Mouse (Mus musculus) CH12.LX (cell line): ENCODE data around the gene Xrn2. TPM values are rescaled to one million over a fixed set of nuclear protein-coding genes. Genes with fewer than 3 reads are reported as not detected.

Source experiments
- DNase-seq: peaks from one replicate; pipeline ENCODE4 v3.0.0-alpha.2; 2013; ENCODE audit errors: extremely low read depth
- H3K27ac ChIP-seq: 2 replicates; pipeline ENCODE4 v1.5.1; 2012; ENCODE audit warnings: low read depth, mild to moderate bottlenecking, control low read depth, moderate library complexity; ENCODE audit not compliant: insufficient read depth
- H3K27me3 ChIP-seq: replicated peaks from 2 replicates; pipeline ENCODE3; 2012; ENCODE audit warnings: inconsistent platforms
- H3K36me3 ChIP-seq, 2 experiments: replicated peaks in 1 of 2; 2 replicates each; pipeline versions ENCODE3 to v1.6.1; 2012; ENCODE audit warnings: inconsistent platforms in 1 of 2, low read length in 1 of 2, mild to moderate bottlenecking in 1 of 2, mixed read lengths in 1 of 2, moderate library complexity in 1 of 2; ENCODE audit not compliant: control insufficient read depth in 1 of 2, insufficient read depth in 1 of 2
- H3K4me1 ChIP-seq, 2 experiments: 2 replicates each; pipeline ENCODE4 v1.6.1; 2012; ENCODE audit warnings: inconsistent platforms in 1 of 2, moderate library complexity in 1 of 2; ENCODE audit not compliant: insufficient read depth in 2 of 2, control insufficient read depth in 1 of 2
- H3K4me2 ChIP-seq: 2 replicates; pipeline ENCODE4 v1.6.1; 2012; ENCODE audit warnings: low read depth, mild to moderate bottlenecking, control low read depth; ENCODE audit not compliant: poor library complexity, insufficient read depth, severe bottlenecking
- H3K4me3 ChIP-seq, 3 experiments: fragments of 150-350 bp in 1 of 3; sonication (generic) in 1 of 3; replicated peaks in 1 of 3; 2 replicates each; pipeline versions ENCODE3 to v1.5.1; 2011 to 2012; ENCODE audit warnings: low read depth in 2 of 3, low read length in 2 of 3, mild to moderate bottlenecking in 2 of 3, moderate library complexity in 2 of 3, control low read depth in 1 of 3, improper control_type of control experiment in 1 of 3, inconsistent platforms in 1 of 3, mixed read lengths in 1 of 3; ENCODE audit not compliant: poor library complexity in 1 of 3
- H3K79me2 ChIP-seq: replicated peaks from 2 replicates; pipeline ENCODE4 v1.6.1; 2012; ENCODE audit warnings: mild to moderate bottlenecking, moderate library complexity; ENCODE audit not compliant: control insufficient read depth, poor library complexity, insufficient read depth, severe bottlenecking; ENCODE audit errors: extremely low read depth
- H3K9ac ChIP-seq: 2 replicates; pipeline ENCODE4 v1.6.1; 2012; ENCODE audit warnings: low read depth, mild to moderate bottlenecking, control low read depth, moderate library complexity; ENCODE audit not compliant: insufficient read depth
- H3K9me3 ChIP-seq: replicated peaks from 2 replicates; pipeline ENCODE3; 2012; ENCODE audit warnings: low read length, inconsistent platforms, mixed read lengths
- E2F4 ChIP-seq: IDR thresholded peaks from 2 replicates; pipeline ENCODE4 v1.6.1; 2011; ENCODE audit warnings: low read depth, low read length, improper control_type of control experiment; ENCODE audit not compliant: insufficient replicate concordance
- EP300 ChIP-seq: IDR thresholded peaks from 2 replicates; pipeline ENCODE4 v1.6.1; 2011; ENCODE audit warnings: low read length, improper control_type of control experiment
- IRF4 ChIP-seq: IDR thresholded peaks from 2 replicates; pipeline ENCODE4 v1.6.1; 2014; ENCODE audit warnings: low read depth, mild to moderate bottlenecking, inconsistent platforms, low read length, improper control_type of control experiment
- JUND ChIP-seq: conservative IDR thresholded peaks from 2 replicates; pipeline ENCODE4 v1.6.1; 2011; ENCODE audit warnings: low read depth, low read length, improper control_type of control experiment
- KAT2A ChIP-seq: IDR thresholded peaks from 2 replicates; pipeline ENCODE4 v1.6.1; 2012; ENCODE audit warnings: low read length, improper control_type of control experiment, inconsistent platforms; ENCODE audit not compliant: insufficient replicate concordance
- MAFK ChIP-seq: IDR thresholded peaks from 2 replicates; pipeline ENCODE4 v1.6.1; 2011; ENCODE audit warnings: low read length, improper control_type of control experiment; ENCODE audit not compliant: insufficient replicate concordance
- MYC ChIP-seq: IDR thresholded peaks from 2 replicates; pipeline ENCODE4 v1.6.1; 2011; ENCODE audit warnings: low read depth, mild to moderate bottlenecking, improper control_type of control experiment, low read length
- NRF1 ChIP-seq: IDR thresholded peaks from 2 replicates; pipeline ENCODE4 v1.6.1; 2014; ENCODE audit warnings: low read depth, mild to moderate bottlenecking, inconsistent platforms, low read length, improper control_type of control experiment, moderate library complexity
- POLR2A ChIP-seq: IDR thresholded peaks from 2 replicates; pipeline ENCODE4 v1.6.1; 2011; ENCODE audit warnings: low read depth, mild to moderate bottlenecking, improper control_type of control experiment, low read length
- RCOR1 ChIP-seq: conservative IDR thresholded peaks from 2 replicates; pipeline ENCODE4 v1.6.1; 2012; ENCODE audit warnings: low read depth, mild to moderate bottlenecking, inconsistent platforms, low read length, improper control_type of control experiment
- SIN3A ChIP-seq: IDR thresholded peaks from 2 replicates; pipeline ENCODE4 v1.6.1; 2012; ENCODE audit warnings: low read length, improper control_type of control experiment, inconsistent platforms
- SMC3 ChIP-seq: IDR thresholded peaks from 2 replicates; pipeline ENCODE4 v1.6.1; 2011; ENCODE audit warnings: low read depth, low read length, improper control_type of control experiment
- TCF12 ChIP-seq: IDR thresholded peaks from 2 replicates; pipeline ENCODE4 v1.6.1; 2014; ENCODE audit warnings: low read depth, mild to moderate bottlenecking, inconsistent platforms, low read length, improper control_type of control experiment
- UBTF ChIP-seq: IDR thresholded peaks from 2 replicates; pipeline ENCODE4 v1.6.1; 2012; ENCODE audit warnings: low read depth, mild to moderate bottlenecking, inconsistent platforms, low read length, improper control_type of control experiment, moderate library complexity
- ZMIZ1 ChIP-seq: IDR thresholded peaks from 2 replicates; pipeline ENCODE4 v1.6.1; 2012; ENCODE audit warnings: low read depth, mild to moderate bottlenecking, inconsistent platforms, low read length, improper control_type of control experiment
- dilution Hi-C: fragments of 300-500 bp; cut with MboI; formaldehyde crosslinking; loops from 2 replicates; pipeline ENCODE4 v1.14.3; 2020; ENCODE audit warnings: low sequenced_read_pairs; ENCODE audit not compliant: extremely low pct_unique_long_range_greater_than_20kb, extremely low pct_ligation_motif_present
- in situ Hi-C: fragments of 300-500 bp; cut with MboI; formaldehyde crosslinking; loops from 3 replicates; pipeline ENCODE4 v1.14.3; 2019; ENCODE audit warnings: low sequenced_read_pairs, low pct_ligation_motif_present, low pct_unique_long_range_greater_than_20kb, mixed read lengths
- polyA plus RNA-seq: library from polyadenylated mRNA; unstranded; fragments of >175 nt; gene quantifications from 2 replicates; pipeline ENCODE4 v1.2.1, GENCODE M21; 2012; ENCODE audit warnings: low read depth; ENCODE audit not compliant: insufficient read length
- total RNA-seq, 2 experiments: library from RNA; depleted of rRNA; stranded (reverse); fragments of 300-350 nt in 1 of 2; fragments of >200 nt in 1 of 2; gene quantifications; 2 replicates each; pipeline ENCODE4 v1.2.3; 2012 to 2014

The Xrn2 gene
- total and polyA plus RNA-seq, 3 experiments = 106 to 115 (median 114) TPM

DNA sequence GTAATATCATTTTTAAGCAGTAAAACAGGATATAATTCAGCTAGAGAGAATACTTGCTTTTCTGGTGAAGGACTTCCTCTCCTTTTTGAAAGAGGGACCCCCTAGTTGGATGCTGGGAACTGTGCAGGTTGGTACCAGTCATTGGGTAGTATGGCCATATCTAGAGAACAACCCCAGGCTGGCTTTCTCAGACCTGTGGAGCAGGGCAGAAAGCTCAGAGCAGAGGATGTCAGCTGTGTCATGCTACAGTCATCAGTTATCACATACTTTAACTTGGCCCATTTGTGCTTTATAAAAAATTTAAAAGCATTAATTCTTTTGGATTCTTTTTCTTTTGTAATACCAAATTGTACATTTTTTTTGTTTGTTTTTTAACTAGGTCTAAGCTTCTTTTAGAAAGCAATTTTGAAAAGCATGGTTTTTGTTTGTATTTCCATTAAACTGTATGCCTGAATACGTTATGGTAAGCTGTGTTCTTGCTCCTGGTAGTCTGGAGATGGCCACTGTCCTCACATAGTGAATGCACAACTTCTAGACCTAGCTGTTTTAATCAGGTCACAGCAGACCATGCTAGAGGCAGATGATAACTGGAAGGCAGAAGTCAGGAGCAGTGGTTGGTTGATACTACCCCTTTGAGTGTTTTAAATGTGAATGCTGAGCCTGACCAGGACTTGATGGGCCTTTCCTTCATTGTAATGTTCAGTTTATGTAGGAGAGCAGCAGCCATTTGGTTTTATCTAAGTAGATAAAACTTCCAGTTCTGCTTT is 54.9 kb downstream of the Xrn2 start:
- H3K36me3 ChIP-seq = peaks cover 25 to 68% of the 10 kb centered on the region in 2 experiments
- H3K4me1 ChIP-seq = peaks cover 0 to 23% of the 10 kb centered on the region in 2 experiments; a peak in 1 of 4 replicates
- H3K4me3 ChIP-seq = no peak overlapping the region
- dilution Hi-C loops (no loop called here), in situ Hi-C loops (no loop called here)
- no peak overlapping the region for H3K27ac ChIP-seq
- TF ChIP-seq NRF1 (no peak), MYC (no peak), IRF4 (no peak), SMC3 (no peak)
- TF ChIP-seq, all 38 proteins: peak for 0
- Histone ChIP-seq H3K4me2 (no peak overlapping the region), H3K9me3 (no peaks in the 10 kb centered on the region), H3K9ac (no peak overlapping the region), H3K79me2 (peaks cover 4% of the 10 kb centered on the region; the same call in 1 of the 2 replicates), H3K27me3 (no peaks in the 10 kb centered on the region)
- no peak for DNase-seq

- TF ChIP-seq ZMIZ1 = no peak
- no peak for TF ChIP-seq SIN3A
- no peak for TF ChIP-seq POLR2A
- TF ChIP-seq E2F4 = no peak
- TF ChIP-seq NRF1 = no peak
- no peak for TF ChIP-seq SMC3
- no peak for TF ChIP-seq EP300
- no peak for TF ChIP-seq UBTF
- no peak for TF ChIP-seq TCF12
- TF ChIP-seq JUND = no peak
- TF ChIP-seq MAFK = no peak
- TF ChIP-seq IRF4 = no peak
- no peak for TF ChIP-seq RCOR1
- TF ChIP-seq KAT2A = no peak
- no peak overlapping the region for H3K27ac ChIP-seq
- in situ Hi-C loops = no loop called here
- H3K79me2 ChIP-seq = peaks cover 4% of the 10 kb centered on the region; the same call in 1 of the 2 replicates
- H3K27me3 ChIP-seq = no peaks in the 10 kb centered on the region
- no peak for DNase-seq
- dilution Hi-C loops = no loop called here
- no peak overlapping the region for H3K4me2 ChIP-seq
- peaks cover 28 to 67% of the 10 kb centered on the region in 2 experiments for H3K36me3 ChIP-seq
- H3K9ac ChIP-seq = no peak overlapping the region
- no peak overlapping the region for H3K4me3 ChIP-seq
- H3K9me3 ChIP-seq = no peaks in the 10 kb centered on the region
- H3K4me1 ChIP-seq = peaks cover 0 to 23% of the 10 kb centered on the region in 2 experiments; a peak in 1 of 4 replicates
These were observed 56.3 kb downstream of the Xrn2 start for GRCm38 (mm10) chr2:147069077-147069476.
